Mouse (Mus musculus) testis, adult 2 months (tissue): ENCODE results near the gene Olfr1489.

Source experiments
- CTCF ChIP-seq: fragments of 200-500 bp; IDR thresholded peaks from 2 replicates; pipeline ENCODE4 v1.5.1; 2012; ENCODE audit warnings: low read depth, mild to moderate bottlenecking, inconsistent platforms, low read length, moderate library complexity; ENCODE audit not compliant: control insufficient read depth, insufficient read depth, insufficient replicate concordance
- POLR2A ChIP-seq: fragments of 200-500 bp; IDR thresholded peaks from 2 replicates; pipeline ENCODE4 v1.6.1; 2012; ENCODE audit warnings: low read depth, mild to moderate bottlenecking, inconsistent platforms, low read length, moderate library complexity; ENCODE audit not compliant: control insufficient read depth

GRCm38 (mm10) chr19:13583211-13583610 is 48.2 kb upstream of the Olfr1489 start, which contains the start of gene Olfr1484:
- TF ChIP-seq CTCF (no peak), POLR2A (no peak)
